Mouse (Mus musculus): ENCODE measurements around the gene Cdc6. TPM values are rescaled to one million over a fixed set of nuclear protein-coding genes. Genes with fewer than 3 reads are reported as not detected.

The Cdc6 gene
- polyA plus RNA-seq, 1 experiment, result 55.8 TPM

GRCm38 (mm10) chr11:98941341-98941825 is 33.8 kb downstream of the Cdc6 start:
- Histone ChIP-seq H3K36me3 (ENCODE audit: control insufficient read depth, insufficient read depth, low read length, poor library complexity, severe bottlenecking) (no peaks in the 10 kb centered on the region), H3K27me3 (ENCODE audit: control insufficient read depth, insufficient read depth, low read length, poor library complexity, severe bottlenecking) (no peaks in the 10 kb centered on the region), H3K4me1 (ENCODE audit: control insufficient read depth, insufficient read depth, low read length) (peaks cover 21% of the 10 kb centered on the region), H3K4me3 (ENCODE audit: low read depth, low read length) (peak overlapping the region; percentile 71), H3K9me3 (replicated peaks; ENCODE audit: control insufficient read depth, insufficient read depth, low read length, poor library complexity, severe bottlenecking) (no peaks in the 10 kb centered on the region), H3K27ac (ENCODE audit: insufficient read depth, low read length) (peak overlapping the region; percentile 85), H3K9ac (ENCODE audit: low read depth, poor library complexity, severe bottlenecking) (peak overlapping the region; percentile 69)
- no peak for TF ChIP-seq POLR2A (IDR thresholded peaks at IDR 0.05; ENCODE audit: insufficient read depth, low read length)
- peak; percentile 84 for TF ChIP-seq EP300 (IDR thresholded peaks at IDR 0.05; ENCODE audit: insufficient read depth, low read depth, low read length)

- H3K4me3 ChIP-seq (ENCODE audit: low read depth, low read length), result peak overlapping the region; percentile 71
- H3K4me1 ChIP-seq (ENCODE audit: control insufficient read depth, insufficient read depth, low read length), result peaks cover 19% of the 10 kb centered on the region
- TF ChIP-seq POLR2A (IDR thresholded peaks at IDR 0.05; ENCODE audit: insufficient read depth, low read length) (no peak), CTCF (IDR thresholded peaks at IDR 0.05; ENCODE audit: low read depth, low read length) (no peak), EP300 (IDR thresholded peaks at IDR 0.05; ENCODE audit: insufficient read depth, low read depth, low read length) (0 out of 2 replicates have a peak, but pooled peaks have one; percentile 35)
- H3K27me3 ChIP-seq (ENCODE audit: control insufficient read depth, insufficient read depth, low read length, poor library complexity, severe bottlenecking), result no peaks in the 10 kb centered on the region
- no peaks in the 10 kb centered on the region for H3K36me3 ChIP-seq (ENCODE audit: control insufficient read depth, insufficient read depth, low read length, poor library complexity, severe bottlenecking)
- H3K27ac ChIP-seq (ENCODE audit: insufficient read depth, low read length), result peak overlapping the region; percentile 85
- no peaks in the 10 kb centered on the region for H3K9me3 ChIP-seq (replicated peaks; ENCODE audit: control insufficient read depth, insufficient read depth, low read length, poor library complexity, severe bottlenecking)
- H3K9ac ChIP-seq (ENCODE audit: low read depth, poor library complexity, severe bottlenecking), result peak overlapping the region; percentile 69
These were observed 34.4 kb downstream of the Cdc6 start for GRCm38 (mm10) chr11:98941826-98942550.

- no peak for TF ChIP-seq EP300 (IDR thresholded peaks at IDR 0.05; ENCODE audit: insufficient read depth, low read depth, low read length)
- no peak for TF ChIP-seq POLR2A (IDR thresholded peaks at IDR 0.05; ENCODE audit: insufficient read depth, low read length)
- no peak for TF ChIP-seq CTCF (IDR thresholded peaks at IDR 0.05; ENCODE audit: low read depth, low read length)
- Histone ChIP-seq H3K9me3 (replicated peaks; ENCODE audit: control insufficient read depth, insufficient read depth, low read length, poor library complexity, severe bottlenecking) (no peaks in the 10 kb centered on the region), H3K4me3 (ENCODE audit: low read depth, low read length) (peak overlapping the region; percentile 17; the same call in 1 of the 2 replicates), H3K4me1 (ENCODE audit: control insufficient read depth, insufficient read depth, low read length) (peaks cover 19% of the 10 kb centered on the region), H3K36me3 (ENCODE audit: control insufficient read depth, insufficient read depth, low read length, poor library complexity, severe bottlenecking) (no peaks in the 10 kb centered on the region), H3K27me3 (ENCODE audit: control insufficient read depth, insufficient read depth, low read length, poor library complexity, severe bottlenecking) (no peaks in the 10 kb centered on the region), H3K27ac (ENCODE audit: insufficient read depth, low read length) (peak overlapping the region; percentile 42), H3K9ac (ENCODE audit: low read depth, poor library complexity, severe bottlenecking) (peak overlapping the region; percentile 69; the same call in 1 of the 2 replicates)
These were observed 34.9 kb downstream of the Cdc6 start for GRCm38 (mm10) chr11:98942555-98942922.

GRCm38 (mm10) chr11:98942923-98943641 is 35.5 kb downstream of the Cdc6 start:
- H3K36me3 ChIP-seq (ENCODE audit: control insufficient read depth, insufficient read depth, low read length, poor library complexity, severe bottlenecking), result no peaks in the 10 kb centered on the region
- TF ChIP-seq POLR2A (IDR thresholded peaks at IDR 0.05; ENCODE audit: insufficient read depth, low read length) (no peak), CTCF (IDR thresholded peaks at IDR 0.05; ENCODE audit: low read depth, low read length) (no peak), EP300 (IDR thresholded peaks at IDR 0.05; ENCODE audit: insufficient read depth, low read depth, low read length) (no peak)
- no peaks in the 10 kb centered on the region for H3K27me3 ChIP-seq (ENCODE audit: control insufficient read depth, insufficient read depth, low read length, poor library complexity, severe bottlenecking)
- peak overlapping the region; percentile 42 for H3K27ac ChIP-seq (ENCODE audit: insufficient read depth, low read length)
- H3K9me3 ChIP-seq (replicated peaks; ENCODE audit: control insufficient read depth, insufficient read depth, low read length, poor library complexity, severe bottlenecking), result no peaks in the 10 kb centered on the region
- peaks cover 19% of the 10 kb centered on the region for H3K4me1 ChIP-seq (ENCODE audit: control insufficient read depth, insufficient read depth, low read length)
- no peak overlapping the region for H3K4me3 ChIP-seq (ENCODE audit: low read depth, low read length)
- 0 out of 2 replicates have a peak overlapping the region, but pooled peaks have one; percentile 69 for H3K9ac ChIP-seq (ENCODE audit: low read depth, poor library complexity, severe bottlenecking)

- Histone ChIP-seq H3K9ac (ENCODE audit: low read depth, poor library complexity, severe bottlenecking) (peak overlapping the region; percentile 27), H3K27ac (ENCODE audit: insufficient read depth, low read length) (peak overlapping the region; percentile 48), H3K4me1 (ENCODE audit: control insufficient read depth, insufficient read depth, low read length) (peaks cover 16% of the 10 kb centered on the region), H3K9me3 (replicated peaks; ENCODE audit: control insufficient read depth, insufficient read depth, low read length, poor library complexity, severe bottlenecking) (no peaks in the 10 kb centered on the region), H3K27me3 (ENCODE audit: control insufficient read depth, insufficient read depth, low read length, poor library complexity, severe bottlenecking) (no peaks in the 10 kb centered on the region), H3K4me3 (ENCODE audit: low read depth, low read length) (no peak overlapping the region), H3K36me3 (ENCODE audit: control insufficient read depth, insufficient read depth, low read length, poor library complexity, severe bottlenecking) (no peaks in the 10 kb centered on the region)
- TF ChIP-seq EP300 (IDR thresholded peaks at IDR 0.05; ENCODE audit: insufficient read depth, low read depth, low read length), result no peak
- TF ChIP-seq POLR2A (IDR thresholded peaks at IDR 0.05; ENCODE audit: insufficient read depth, low read length), result no peak
- TF ChIP-seq CTCF (IDR thresholded peaks at IDR 0.05; ENCODE audit: low read depth, low read length), result no peak
These were observed 36.3 kb downstream of the Cdc6 start for GRCm38 (mm10) chr11:98943741-98944461.

Data from ES-Bruce4 (cell line).